Mouse (Mus musculus): ENCODE data around the gene Trim14.

GRCm38 (mm10) chr4:46546709-46547108 lies 10.8 kb upstream of the Trim14 start:
- TF ChIP-seq CTCF (IDR thresholded peaks at IDR 0.05) = no peak
- TF ChIP-seq EP300 (IDR thresholded peaks at IDR 0.05) = no peak
